Mouse (Mus musculus): ENCODE data around the gene Gm9918. TPM values are rescaled to one million over a fixed set of nuclear protein-coding genes. Genes with fewer than 3 reads are reported as not detected.

Gm9918 gene
- polyA plus RNA-seq, 1 experiment from 2014 or later = 0.17 TPM

DNA sequence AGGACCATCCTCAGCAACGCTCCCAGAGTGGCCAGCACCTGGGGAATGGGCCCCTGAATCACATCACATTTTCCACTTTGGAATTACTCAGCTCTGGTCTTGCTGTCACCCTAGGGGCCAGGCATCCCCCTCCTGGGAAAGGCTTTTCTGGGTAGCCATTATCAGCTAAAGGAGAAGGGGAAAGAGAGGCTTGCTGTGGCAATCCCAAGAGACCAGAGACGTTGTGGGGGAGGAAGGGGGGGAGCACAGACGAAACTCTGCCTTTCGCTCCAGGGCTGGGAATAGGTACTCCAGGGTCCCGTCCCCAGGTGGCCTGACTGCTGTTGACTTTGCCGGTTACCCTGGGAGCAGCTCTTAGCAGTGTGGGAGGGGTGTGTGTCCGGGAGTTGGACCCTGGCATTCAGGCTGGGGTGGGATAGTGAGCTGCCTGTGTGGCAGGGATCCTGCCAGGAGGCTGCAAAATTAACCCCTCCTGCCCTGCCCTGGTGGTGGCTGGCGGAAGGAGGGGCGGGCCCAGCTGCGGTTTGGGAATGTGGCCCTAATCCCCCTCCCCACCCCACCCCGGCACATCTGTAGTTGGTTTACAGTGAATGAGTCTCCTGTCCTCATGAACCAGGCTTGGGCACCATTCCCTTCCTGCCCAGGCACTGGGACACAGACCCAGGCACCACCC, 11.6 kb upstream of the Gm9918 start:
- no peak overlapping the region; the same call in 1 of the 2 replicates for H3K4me2 ChIP-seq

DNA sequence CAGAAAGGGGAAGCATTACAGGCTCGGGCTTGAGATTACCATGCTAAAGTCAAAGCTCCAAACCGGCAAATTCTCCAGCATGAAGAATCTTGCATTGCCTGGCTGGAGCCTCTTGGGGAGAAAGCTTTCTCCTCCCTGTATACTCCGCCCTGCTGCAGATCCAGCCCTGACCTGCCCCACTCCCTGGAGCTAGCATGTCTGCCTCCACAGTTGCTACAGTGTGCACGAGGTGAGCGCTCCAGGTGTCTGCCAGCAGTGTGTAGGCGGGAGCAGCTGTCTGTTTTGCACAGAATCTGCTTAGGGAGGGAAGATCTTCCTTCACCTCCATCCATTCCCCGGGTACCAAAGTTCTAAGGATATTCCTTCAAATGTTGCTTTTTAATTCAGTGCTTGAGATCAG, 7.8 kb upstream of the Gm9918 start:
- no peak overlapping the region for H3K4me3 ChIP-seq (replicated peaks)
- H3K9me3 ChIP-seq = no peaks in the 10 kb centered on the region
- H3K4me1 ChIP-seq = peaks cover 14% of the 10 kb centered on the region
- ATAC-seq (ENCODE audit: low FRiP score) = no peak
- H3K27ac ChIP-seq = no peak overlapping the region
- no peak overlapping the region for H3K9ac ChIP-seq
- H3K27me3 ChIP-seq = peaks cover 24% of the 10 kb centered on the region
- H3K4me2 ChIP-seq = no peak overlapping the region
- no peaks in the 10 kb centered on the region for H3K36me3 ChIP-seq (replicated peaks)
- 54% methylated on average over 7 of the region's 7 CpGs for WGBS

More for the DNA sequence above, 11.6 kb upstream of the Gm9918 start:
- Histone ChIP-seq H3K36me3 (replicated peaks) (no peaks in the 10 kb centered on the region), H3K27me3 (peaks cover 60% of the 10 kb centered on the region), H3K4me1 (peaks cover 25% of the 10 kb centered on the region), H3K9me3 (no peaks in the 10 kb centered on the region), H3K9ac (no peak overlapping the region), H3K4me3 (replicated peaks) (no peak overlapping the region), H3K27ac (0 out of 2 replicates have a peak overlapping the region, but pooled peaks have one; percentile 47)
- no peak for ATAC-seq (ENCODE audit: low FRiP score)
- 16% methylated on average over 11 of the region's 11 CpGs for WGBS

DNA sequence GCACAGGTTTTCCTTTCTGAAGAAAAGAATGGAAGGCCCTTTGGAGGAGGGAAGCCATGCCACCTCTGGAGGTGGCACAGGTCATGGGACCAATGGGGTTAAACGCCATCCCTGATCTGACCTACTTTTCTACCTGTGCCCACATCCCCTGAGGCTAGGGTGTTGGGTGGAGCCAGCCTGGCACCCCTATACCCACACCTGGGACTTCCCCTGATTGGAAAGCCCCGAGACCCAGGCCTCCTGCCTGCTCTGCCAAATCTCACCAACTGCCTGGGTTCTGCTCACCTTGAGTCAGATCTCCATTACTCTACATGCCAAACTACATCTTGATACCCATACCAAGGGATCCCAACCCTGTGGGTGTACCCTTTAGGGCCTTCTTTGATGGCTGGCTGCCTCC, 7.3 kb upstream of the Gm9918 start:
- Histone ChIP-seq H3K27ac (no peak overlapping the region), H3K4me1 (peaks cover 9% of the 10 kb centered on the region), H3K4me2 (no peak overlapping the region), H3K36me3 (replicated peaks) (no peaks in the 10 kb centered on the region), H3K4me3 (replicated peaks) (no peak overlapping the region), H3K27me3 (peaks cover 19% of the 10 kb centered on the region), H3K9me3 (no peaks in the 10 kb centered on the region), H3K9ac (no peak overlapping the region)
- no peak for ATAC-seq (ENCODE audit: low FRiP score)
- 75% methylated on average over 2 of the region's 2 CpGs for WGBS

DNA sequence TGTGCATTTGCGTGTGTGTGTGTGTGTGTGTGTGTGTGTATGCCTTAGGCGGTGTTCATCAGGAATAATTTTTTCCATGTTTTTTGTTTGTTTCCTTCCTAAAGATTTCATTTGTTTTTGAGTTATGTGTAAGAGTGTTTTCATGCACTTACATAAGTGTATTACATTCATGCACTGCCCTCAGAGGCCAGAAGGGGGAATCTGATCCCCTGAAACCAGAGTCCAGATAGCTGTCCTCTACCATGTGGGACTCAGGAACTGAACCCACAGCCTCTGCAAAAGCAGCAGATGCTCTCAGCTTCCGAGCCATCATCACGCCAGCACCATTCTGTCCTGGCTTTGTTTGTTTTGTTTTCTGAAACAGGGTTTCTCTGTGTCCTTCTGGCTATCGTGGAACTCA, 4.8 kb upstream of the Gm9918 start:
- Histone ChIP-seq H3K36me3 (replicated peaks) (no peaks in the 10 kb centered on the region), H3K9me3 (no peaks in the 10 kb centered on the region), H3K4me3 (replicated peaks) (no peak overlapping the region), H3K4me2 (no peak overlapping the region), H3K27ac (no peak overlapping the region), H3K4me1 (peaks cover 5% of the 10 kb centered on the region), H3K9ac (no peak overlapping the region), H3K27me3 (peaks cover 11% of the 10 kb centered on the region)
- WGBS = 87% methylated on average over 5 of the region's 5 CpGs
- ATAC-seq (ENCODE audit: low FRiP score) = no peak

DNA sequence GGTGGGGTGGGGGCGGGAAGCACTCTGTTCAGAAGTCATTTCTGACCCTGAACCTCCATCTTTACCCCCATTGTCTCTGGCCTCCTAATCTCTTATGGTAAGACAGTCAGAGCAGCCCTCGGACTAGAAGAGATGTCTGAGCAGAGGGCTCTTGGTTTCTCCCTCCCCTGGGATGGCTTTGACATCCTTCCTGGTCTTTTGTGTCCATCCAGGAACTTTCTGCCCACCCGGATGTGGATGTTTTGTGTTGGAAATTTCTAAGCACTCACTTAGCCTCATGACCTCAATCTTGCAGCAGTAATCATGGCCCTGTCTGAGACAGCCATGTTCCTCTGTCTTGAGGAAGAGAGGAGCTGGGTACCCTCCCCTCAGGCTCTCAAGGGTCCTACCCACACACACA, 1.1 kb downstream of the Gm9918 start:
- Histone ChIP-seq H3K36me3 (replicated peaks) (no peaks in the 10 kb centered on the region), H3K27me3 (peaks cover 22% of the 10 kb centered on the region), H3K4me3 (replicated peaks) (no peak overlapping the region), H3K4me1 (peaks cover 10% of the 10 kb centered on the region), H3K9me3 (no peaks in the 10 kb centered on the region), H3K9ac (no peak overlapping the region), H3K27ac (no peak overlapping the region), H3K4me2 (no peak overlapping the region)
- WGBS = 18% methylated on average over 3 of the region's 3 CpGs
- ATAC-seq (ENCODE audit: low FRiP score) = no peak

DNA sequence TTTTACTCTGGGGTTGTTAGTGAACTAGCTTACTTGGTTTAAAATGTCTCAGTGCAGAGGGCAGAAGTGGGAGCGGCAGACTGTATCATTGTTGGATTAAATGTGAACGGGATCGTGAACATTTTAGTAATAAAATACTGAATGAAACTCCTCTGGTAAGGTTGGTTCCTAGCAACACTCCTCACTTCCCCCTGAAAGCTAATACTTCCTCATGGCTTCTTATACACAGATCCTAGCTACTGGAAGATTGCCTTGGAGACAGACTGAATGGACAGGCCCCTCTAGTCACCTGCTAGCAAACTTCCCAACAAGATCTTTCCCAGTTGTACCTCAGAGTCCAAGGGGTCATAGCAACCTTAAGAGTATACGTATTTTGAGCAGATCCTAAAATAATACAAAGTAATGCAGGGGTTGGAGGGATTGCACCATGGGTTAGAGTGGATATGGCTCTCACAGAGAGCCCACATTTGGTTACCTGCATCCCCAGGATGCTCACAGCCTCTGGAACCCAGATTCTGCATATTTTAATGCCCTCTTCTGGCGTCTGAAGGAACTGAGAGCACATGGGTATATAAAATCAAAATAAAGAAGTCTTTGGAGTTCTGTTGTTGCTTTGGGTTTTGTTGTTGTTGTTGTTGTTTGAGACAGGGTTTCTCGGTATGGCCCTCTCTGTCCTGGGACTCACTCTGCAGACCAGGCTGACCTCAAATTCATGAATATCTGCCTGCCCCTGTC, 3.8 kb downstream of the Gm9918 start:
- Histone ChIP-seq H3K27me3 (peaks cover 22% of the 10 kb centered on the region), H3K4me2 (no peak overlapping the region), H3K4me1 (peaks cover 14% of the 10 kb centered on the region), H3K9me3 (no peaks in the 10 kb centered on the region), H3K36me3 (replicated peaks) (no peaks in the 10 kb centered on the region), H3K27ac (no peak overlapping the region), H3K9ac (no peak overlapping the region), H3K4me3 (replicated peaks) (no peak overlapping the region)
- 77% methylated on average over 6 of the region's 6 CpGs for WGBS
- no peak for ATAC-seq (ENCODE audit: low FRiP score)

DNA sequence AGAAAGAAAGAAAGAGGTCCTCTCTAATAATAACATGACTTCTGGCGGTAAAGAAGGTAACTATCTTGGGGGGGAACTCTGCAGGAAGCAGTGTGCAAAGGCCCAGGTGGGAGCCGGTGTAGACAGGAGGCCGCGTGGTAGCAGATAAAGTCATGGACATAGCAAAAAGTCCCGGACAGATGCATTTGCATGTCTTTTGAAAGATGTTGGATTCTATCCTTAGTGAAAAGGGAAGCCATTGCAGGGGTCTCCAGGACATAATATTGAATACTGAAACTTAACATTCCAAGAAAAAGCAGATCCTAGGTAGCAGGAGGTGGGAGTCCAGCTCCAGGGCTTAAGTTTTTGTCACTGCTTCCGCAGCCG, 8.3 kb downstream of the Gm9918 start:
- H3K4me3 ChIP-seq (replicated peaks) = peak overlapping the region; percentile 92
- WGBS = 35% methylated on average over 7 of the region's 7 CpGs

DNA sequence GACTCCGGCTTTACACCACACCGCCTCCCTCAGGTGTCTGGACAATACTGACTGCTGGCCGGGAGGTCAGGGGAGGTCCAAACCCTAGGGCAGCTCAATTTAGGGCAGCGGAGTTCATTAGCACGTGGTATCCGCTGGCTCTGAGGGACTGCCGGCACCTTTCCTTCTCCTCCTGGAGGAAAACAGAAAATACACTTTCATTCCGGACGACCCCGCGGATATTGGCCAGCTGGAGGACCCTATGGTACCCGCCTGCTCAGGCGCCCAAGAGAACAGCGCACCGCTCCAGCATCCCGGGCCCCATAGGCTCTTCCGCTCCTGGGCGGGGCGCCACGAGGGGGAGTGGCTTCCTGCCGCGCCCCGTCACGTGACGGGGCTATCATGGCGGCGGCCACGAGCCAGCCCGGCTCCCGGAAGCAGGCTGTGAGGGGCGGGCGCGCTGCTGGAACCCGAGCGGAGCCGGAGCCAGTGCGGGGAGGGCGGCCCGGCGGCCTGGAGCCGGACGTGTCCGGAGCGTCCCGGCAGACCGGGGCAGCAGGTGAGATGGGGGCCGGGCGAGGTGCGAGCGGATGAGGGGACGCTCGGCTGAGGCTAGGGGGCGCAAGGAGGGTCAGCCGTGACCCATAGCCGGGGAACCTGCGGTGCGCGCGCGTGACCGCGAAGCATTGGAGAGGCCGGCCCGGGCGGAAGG, 8.9 kb downstream of the Gm9918 start, which contains the start of gene Mfsd5:
TSS of gene Mfsd5 (plus strand) at position 363 of the 691 bp plus-strand sequence.
- peak; percentile 98 for ATAC-seq (ENCODE audit: low FRiP score)

More for the DNA sequence above, 8.3 kb downstream of the Gm9918 start:
- Histone ChIP-seq H3K9ac (peak overlapping the region; percentile 88), H3K27me3 (no peaks in the 10 kb centered on the region), H3K4me2 (peak overlapping the region; percentile 93), H3K4me1 (peaks cover 18% of the 10 kb centered on the region), H3K27ac (peak overlapping the region; percentile 73), H3K9me3 (no peaks in the 10 kb centered on the region), H3K36me3 (replicated peaks) (peaks cover 18% of the 10 kb centered on the region)
- ATAC-seq (ENCODE audit: low FRiP score) = peak; percentile 24; the same call in 1 of the 2 replicates

DNA sequence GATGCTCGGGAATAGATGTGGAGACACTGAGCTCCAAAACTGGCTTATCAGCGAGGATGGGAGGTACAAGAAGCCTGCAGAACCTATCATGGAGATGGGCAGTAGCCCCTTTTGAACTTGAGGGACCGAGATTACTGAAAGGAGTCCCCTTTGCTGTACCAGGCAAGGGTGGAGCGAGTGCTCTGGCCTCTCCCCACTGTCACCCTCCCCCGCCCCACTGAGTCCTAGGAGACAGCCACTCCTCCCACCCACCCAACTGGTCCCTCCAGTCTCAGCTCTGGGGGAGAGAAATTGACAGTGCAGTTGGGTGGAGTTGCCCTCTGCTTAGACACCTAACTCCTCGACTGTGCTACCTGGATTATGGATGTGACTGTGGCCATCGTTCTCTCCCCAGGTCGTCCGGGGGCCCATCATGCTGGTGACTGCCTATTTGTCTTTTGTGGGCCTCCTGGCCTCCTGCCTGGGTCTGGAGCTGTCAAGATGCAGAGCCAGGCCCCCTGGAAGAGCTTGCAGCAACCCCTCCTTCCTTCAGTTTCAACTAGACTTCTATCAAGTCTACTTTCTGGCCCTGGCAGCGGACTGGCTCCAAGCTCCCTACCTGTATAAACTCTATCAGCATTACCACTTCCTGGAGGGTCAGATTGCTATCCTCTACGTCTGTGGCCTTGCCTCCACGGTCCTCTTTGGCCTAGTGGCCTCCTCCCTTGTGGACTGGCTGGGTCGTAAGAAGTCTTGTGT, 9.6 kb downstream of the Gm9918 start:
- Histone ChIP-seq H3K4me2 (peak overlapping the region; percentile 93), H3K4me1 (peaks cover 18% of the 10 kb centered on the region), H3K4me3 (replicated peaks) (peak overlapping the region; percentile 92), H3K27ac (peak overlapping the region; percentile 73), H3K27me3 (no peaks in the 10 kb centered on the region), H3K9ac (peak overlapping the region; percentile 88), H3K36me3 (replicated peaks) (peaks cover 18% of the 10 kb centered on the region), H3K9me3 (no peaks in the 10 kb centered on the region)
- WGBS = 28% methylated on average over 13 of the region's 13 CpGs
- peak; percentile 34; the same call in 1 of the 2 replicates for ATAC-seq (ENCODE audit: low FRiP score)

More for the DNA sequence above, 8.9 kb downstream of the Gm9918 start, which contains the start of gene Mfsd5:
- H3K27me3 ChIP-seq = no peaks in the 10 kb centered on the region
- H3K9ac ChIP-seq = peak within 1 kb of the TSS; percentile 88
- peak within 1 kb of the TSS; percentile 92 for H3K4me3 ChIP-seq (replicated peaks)
- H3K36me3 ChIP-seq (replicated peaks) = peaks cover 18% of the 10 kb centered on the region
- no peaks in the 10 kb centered on the region for H3K9me3 ChIP-seq
- peak within 1 kb of the TSS; percentile 93 for H3K4me2 ChIP-seq
- WGBS = under 1% methylated on average over 65 of the region's 65 CpGs
- peaks cover 18% of the 10 kb centered on the region for H3K4me1 ChIP-seq
- H3K27ac ChIP-seq = peak within 1 kb of the TSS; percentile 73

DNA sequence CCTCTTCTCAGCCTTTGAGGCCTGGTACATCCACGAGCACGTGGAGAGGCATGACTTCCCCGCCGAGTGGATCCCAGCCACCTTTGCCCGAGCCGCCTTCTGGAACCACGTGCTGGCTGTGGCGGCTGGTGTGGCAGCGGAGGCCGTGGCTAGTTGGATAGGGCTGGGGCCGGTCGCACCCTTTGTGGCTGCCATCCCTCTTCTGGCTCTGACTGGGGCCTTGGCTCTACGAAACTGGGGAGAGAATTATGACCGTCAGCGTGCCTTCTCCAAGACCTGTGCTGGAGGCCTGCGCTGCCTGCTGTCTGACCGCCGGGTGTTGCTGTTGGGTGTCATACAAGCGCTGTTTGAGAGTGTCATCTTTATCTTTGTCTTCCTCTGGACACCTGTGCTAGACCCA, 10.3 kb downstream of the Gm9918 start:
- peaks cover 18% of the 10 kb centered on the region for H3K36me3 ChIP-seq (replicated peaks)
- H3K4me3 ChIP-seq (replicated peaks) = peak overlapping the region; percentile 92
- H3K4me2 ChIP-seq = peak overlapping the region; percentile 93
- H3K27me3 ChIP-seq = no peaks in the 10 kb centered on the region
- no peak for ATAC-seq (ENCODE audit: low FRiP score)
- H3K9ac ChIP-seq = 0 out of 2 replicates have a peak overlapping the region, but pooled peaks have one; percentile 88
- 98% methylated on average over 19 of the region's 19 CpGs for WGBS
- H3K27ac ChIP-seq = no peak overlapping the region
- peaks cover 18% of the 10 kb centered on the region for H3K4me1 ChIP-seq
- H3K9me3 ChIP-seq = no peaks in the 10 kb centered on the region

DNA sequence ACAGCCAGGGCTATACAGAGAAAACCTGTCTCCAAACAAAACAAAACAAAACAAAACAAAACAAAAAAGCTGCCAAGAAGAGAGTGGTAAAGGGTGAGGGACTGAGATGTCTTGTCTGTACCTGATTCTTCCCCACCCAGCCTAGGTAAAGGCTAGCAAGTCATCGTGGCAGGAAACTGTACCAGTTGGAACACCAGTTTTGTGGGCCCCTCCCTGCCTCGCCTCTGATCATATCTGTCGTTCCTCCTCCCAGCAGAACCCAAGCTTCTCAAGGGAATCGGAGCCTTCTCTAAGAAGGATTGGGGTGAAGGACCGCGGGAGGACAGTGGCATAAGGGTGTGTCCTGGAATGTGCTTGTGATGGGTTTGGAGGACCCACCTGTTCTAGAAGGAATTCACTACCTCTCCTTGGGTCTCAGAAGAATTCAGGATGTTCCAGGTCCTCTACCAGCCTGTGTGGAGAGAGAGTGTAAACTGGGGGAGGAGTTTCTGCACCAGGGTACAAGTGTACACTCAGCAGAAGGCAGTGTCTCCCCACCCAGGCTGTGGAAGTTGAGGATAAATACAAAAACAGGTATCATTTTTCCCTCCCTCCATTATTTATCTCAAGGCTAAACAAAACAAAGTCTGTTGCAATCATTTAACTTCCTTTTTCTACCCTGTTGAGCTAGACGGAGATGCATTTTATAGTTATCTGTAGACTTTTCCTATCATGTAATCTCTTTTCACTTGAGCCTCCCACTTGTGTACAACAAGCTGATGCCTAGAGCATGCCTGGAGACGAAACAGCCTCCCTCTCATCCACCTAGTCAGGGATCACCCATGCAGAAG, 12.3 kb downstream of the Gm9918 start:
- no peak overlapping the region for H3K9ac ChIP-seq
- WGBS = 92% methylated on average over 8 of the region's 8 CpGs
- H3K27ac ChIP-seq = no peak overlapping the region
- no peak overlapping the region for H3K4me2 ChIP-seq
- peaks cover 18% of the 10 kb centered on the region for H3K36me3 ChIP-seq (replicated peaks)
- no peak overlapping the region for H3K4me3 ChIP-seq (replicated peaks)
- H3K4me1 ChIP-seq = peaks cover 18% of the 10 kb centered on the region
- H3K9me3 ChIP-seq = no peaks in the 10 kb centered on the region
- no peaks in the 10 kb centered on the region for H3K27me3 ChIP-seq
- no peak for ATAC-seq (ENCODE audit: low FRiP score)

All from forebrain, embryonic 12.5 days (tissue).